Mouse (Mus musculus): ENCODE results near the gene Tekt4. TPM values are rescaled to one million over a fixed set of nuclear protein-coding genes. Genes with fewer than 3 reads are reported as not detected.

Gene Tekt4
- polyA plus RNA-seq, 1 experiment: 341 TPM

DNA sequence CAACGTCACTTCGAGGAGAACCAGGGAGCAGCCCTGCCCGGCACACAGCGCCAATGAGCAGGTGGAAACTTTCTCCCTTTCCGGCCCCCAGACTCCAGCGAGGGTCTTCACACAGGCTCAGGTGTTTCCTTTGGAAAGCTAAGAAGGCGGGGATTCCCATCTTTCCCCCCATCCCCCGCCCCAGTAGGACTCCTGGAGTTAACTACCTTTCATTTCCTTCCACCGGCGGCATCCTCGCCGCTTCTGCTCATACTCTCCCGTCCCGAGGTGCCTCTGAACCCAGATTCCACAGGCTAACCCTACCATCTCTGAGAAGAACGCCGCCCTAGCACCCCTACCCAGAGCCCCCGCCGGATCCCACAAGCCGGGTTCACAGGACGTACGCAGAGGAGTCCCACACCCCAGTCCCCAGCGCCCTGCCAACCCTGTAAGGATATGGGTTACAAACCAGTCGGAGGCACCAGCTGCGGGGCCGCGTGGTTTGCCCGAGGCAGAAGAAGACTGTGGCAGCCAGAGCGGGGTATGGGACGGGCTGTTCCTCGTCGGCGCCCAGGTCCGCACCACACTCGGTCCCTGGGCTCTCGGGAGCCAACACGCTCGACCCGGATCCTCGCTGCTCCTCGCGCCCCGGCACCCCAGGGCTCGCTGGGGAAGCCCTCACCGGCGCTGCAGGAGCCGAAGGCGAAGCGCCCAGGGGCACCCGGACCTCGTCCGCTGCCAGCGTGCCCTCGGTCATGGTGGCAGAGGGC, 21.8 kb upstream of the Tekt4 start:
- peaks cover 19% of the 10 kb centered on the region for H3K4me1 ChIP-seq (ENCODE audit: control insufficient read depth, insufficient read depth, low read length)
- no peak overlapping the region for H3K27ac ChIP-seq (ENCODE audit: control insufficient read depth, insufficient read depth, low read depth, low read length)
- H3K36me3 ChIP-seq (ENCODE audit: control insufficient read depth, insufficient read depth, low read length): no peaks in the 10 kb centered on the region
- TF ChIP-seq POLR2A (IDR thresholded peaks at IDR 0.05; ENCODE audit: control insufficient read depth, low read depth, low read length) (peak; percentile 27; the same call in 1 of the 2 replicates), CTCF (IDR thresholded peaks at IDR 0.05; ENCODE audit: control insufficient read depth, insufficient read depth, insufficient replicate concordance, low read depth, low read length) (no peak)
- H3K4me3 ChIP-seq (ENCODE audit: control insufficient read depth, low read depth, low read length): peak overlapping the region; percentile 89
- no peaks in the 10 kb centered on the region for H3K27me3 ChIP-seq (ENCODE audit: control insufficient read depth, insufficient read depth, low read length)

DNA sequence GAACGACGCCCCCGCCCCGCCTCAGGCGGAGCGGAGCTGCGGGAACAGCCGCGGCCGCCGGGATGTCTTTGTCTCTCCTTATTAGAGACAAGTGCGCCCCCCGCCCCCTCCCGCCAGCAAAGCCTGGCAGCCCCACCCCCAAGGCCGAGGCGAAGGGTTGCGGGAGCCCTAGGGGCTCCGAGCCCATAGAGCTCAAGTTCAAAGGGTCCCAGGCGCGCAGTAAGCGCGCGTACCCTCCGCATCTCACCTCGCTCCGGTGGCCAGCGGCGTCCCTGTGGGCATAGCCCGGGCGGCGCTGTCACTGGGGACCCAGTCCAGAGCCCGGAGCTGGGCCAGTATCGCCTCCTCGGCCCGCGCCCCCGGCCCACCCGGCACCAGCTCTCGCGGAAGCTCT, 21.2 kb upstream of the Tekt4 start:
- Histone ChIP-seq H3K27ac (ENCODE audit: control insufficient read depth, insufficient read depth, low read depth, low read length) (no peak overlapping the region), H3K27me3 (ENCODE audit: control insufficient read depth, insufficient read depth, low read length) (no peaks in the 10 kb centered on the region), H3K4me1 (ENCODE audit: control insufficient read depth, insufficient read depth, low read length) (peaks cover 19% of the 10 kb centered on the region), H3K4me3 (ENCODE audit: control insufficient read depth, low read depth, low read length) (peak overlapping the region; percentile 89), H3K36me3 (ENCODE audit: control insufficient read depth, insufficient read depth, low read length) (no peaks in the 10 kb centered on the region)
- TF ChIP-seq CTCF (IDR thresholded peaks at IDR 0.05; ENCODE audit: control insufficient read depth, insufficient read depth, insufficient replicate concordance, low read depth, low read length): no peak
- TF ChIP-seq POLR2A (IDR thresholded peaks at IDR 0.05; ENCODE audit: control insufficient read depth, low read depth, low read length): no peak

DNA sequence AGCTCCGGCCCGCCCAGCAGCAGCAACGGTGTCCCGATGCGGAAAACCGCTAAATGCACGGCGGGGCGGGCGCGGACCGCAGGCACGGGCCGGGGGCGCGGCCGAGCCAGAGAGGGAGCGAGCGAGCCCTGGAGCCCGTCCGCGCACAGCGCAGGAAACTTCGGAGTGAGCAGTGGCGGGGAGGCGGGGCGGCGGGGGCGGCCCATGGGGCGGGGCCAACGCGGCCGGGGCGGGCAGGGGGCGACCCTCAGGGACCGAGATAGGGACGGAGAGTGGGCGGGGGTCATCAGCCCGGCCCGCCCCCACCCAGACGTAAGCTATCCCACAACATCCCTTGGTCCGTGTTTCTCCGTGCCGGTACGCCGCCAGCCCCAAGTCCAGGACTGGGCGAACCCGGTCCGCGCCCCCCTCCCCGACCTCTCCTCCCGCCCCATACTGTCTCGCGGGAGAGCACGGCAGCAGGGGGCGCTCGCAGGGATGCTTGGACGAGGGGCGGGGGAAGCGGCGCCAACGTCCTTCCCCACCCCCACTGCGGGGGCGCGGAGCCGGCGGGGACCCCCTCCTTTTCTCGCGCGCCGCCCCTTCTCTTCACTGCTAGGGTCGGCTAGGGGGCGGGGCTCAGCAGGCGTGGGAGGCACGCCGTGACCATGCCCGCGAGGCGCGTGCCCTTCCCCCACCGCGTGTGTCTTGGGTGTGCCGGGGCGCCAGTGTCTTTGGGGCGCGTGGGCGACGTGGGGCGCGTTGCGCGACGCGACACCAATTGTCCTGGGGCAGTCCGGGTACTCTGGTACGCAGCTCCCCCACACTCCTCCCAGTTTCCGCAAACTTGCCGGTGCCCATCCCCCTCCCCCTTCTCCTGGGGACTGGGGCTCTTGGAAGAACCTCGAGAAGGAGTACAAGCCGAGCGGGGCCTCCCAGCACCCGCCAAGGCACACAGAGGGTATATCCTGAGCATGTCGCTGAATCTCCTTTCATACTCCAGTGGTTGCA, 20.5 kb upstream of the Tekt4 start, which contains the start of gene Cacna1h:
TSS of gene Cacna1h (minus strand) at position 167 of the 990 bp plus-strand sequence.
- H3K4me1 ChIP-seq (ENCODE audit: control insufficient read depth, insufficient read depth, low read length): peaks cover 19% of the 10 kb centered on the region
- H3K27ac ChIP-seq (ENCODE audit: control insufficient read depth, insufficient read depth, low read depth, low read length): no peak within 1 kb of the TSS; the same call in 1 of the 2 replicates
- H3K4me3 ChIP-seq (ENCODE audit: control insufficient read depth, low read depth, low read length): peak within 1 kb of the TSS; percentile 89
- TF ChIP-seq CTCF (IDR thresholded peaks at IDR 0.05; ENCODE audit: control insufficient read depth, insufficient read depth, insufficient replicate concordance, low read depth, low read length): peak; percentile 12; the same call in 1 of the 2 replicates
- 0 out of 2 replicates have a peak, but pooled peaks have one; percentile 28 for TF ChIP-seq POLR2A (IDR thresholded peaks at IDR 0.05; ENCODE audit: control insufficient read depth, low read depth, low read length)
- no peaks in the 10 kb centered on the region for H3K27me3 ChIP-seq (ENCODE audit: control insufficient read depth, insufficient read depth, low read length)
- H3K36me3 ChIP-seq (ENCODE audit: control insufficient read depth, insufficient read depth, low read length): no peaks in the 10 kb centered on the region

DNA sequence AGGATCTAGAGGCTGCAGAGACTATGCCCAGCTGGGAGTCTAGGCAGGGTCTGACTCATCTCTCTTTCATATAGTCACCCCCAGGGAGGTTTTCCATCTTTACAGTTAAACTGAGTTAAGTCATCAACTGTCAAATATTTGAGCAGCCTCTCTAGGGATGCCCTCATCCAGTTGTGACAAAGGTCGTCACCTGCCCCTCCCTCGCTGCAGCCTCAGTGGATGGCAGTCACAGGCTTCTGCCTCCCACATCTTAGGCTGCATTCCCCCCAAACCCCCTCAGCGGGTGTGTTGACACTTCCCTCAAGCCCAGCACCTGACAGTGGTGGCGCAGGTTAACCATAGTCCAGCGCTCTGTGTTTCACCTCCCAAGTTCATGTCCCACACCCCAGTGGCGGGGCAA, 13.0 kb upstream of the Tekt4 start:
- no peak overlapping the region for H3K27ac ChIP-seq (ENCODE audit: control insufficient read depth, insufficient read depth, low read depth, low read length)
- no peaks in the 10 kb centered on the region for H3K4me1 ChIP-seq (ENCODE audit: control insufficient read depth, insufficient read depth, low read length)
- no peak overlapping the region for H3K4me3 ChIP-seq (ENCODE audit: control insufficient read depth, low read depth, low read length)
- H3K36me3 ChIP-seq (ENCODE audit: control insufficient read depth, insufficient read depth, low read length): no peaks in the 10 kb centered on the region
- TF ChIP-seq POLR2A (IDR thresholded peaks at IDR 0.05; ENCODE audit: control insufficient read depth, low read depth, low read length): no peak
- no peak for TF ChIP-seq CTCF (IDR thresholded peaks at IDR 0.05; ENCODE audit: control insufficient read depth, insufficient read depth, insufficient replicate concordance, low read depth, low read length)
- H3K27me3 ChIP-seq (ENCODE audit: control insufficient read depth, insufficient read depth, low read length): no peaks in the 10 kb centered on the region

DNA sequence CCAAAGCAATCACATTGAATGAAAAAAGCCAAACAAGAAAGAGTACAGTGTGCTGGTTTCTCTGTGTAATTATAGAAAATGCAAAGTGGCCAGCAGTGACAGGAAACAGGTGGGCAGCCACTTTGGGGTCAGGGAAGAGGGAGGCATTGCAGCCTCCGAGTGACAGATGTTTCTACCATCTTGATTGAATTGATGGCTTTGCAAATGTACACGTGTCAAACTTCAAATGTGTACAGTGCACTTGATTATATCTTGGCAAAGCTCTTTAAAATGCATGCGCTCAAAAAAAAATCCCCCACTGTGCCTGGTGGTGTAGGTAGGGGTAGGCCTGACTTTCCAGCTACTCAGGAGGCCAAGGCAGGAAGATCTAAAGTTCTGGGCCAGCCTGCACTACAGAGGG, 11.5 kb upstream of the Tekt4 start:
- H3K4me1 ChIP-seq (ENCODE audit: control insufficient read depth, insufficient read depth, low read length): no peaks in the 10 kb centered on the region
- H3K36me3 ChIP-seq (ENCODE audit: control insufficient read depth, insufficient read depth, low read length): no peaks in the 10 kb centered on the region
- TF ChIP-seq CTCF (IDR thresholded peaks at IDR 0.05; ENCODE audit: control insufficient read depth, insufficient read depth, insufficient replicate concordance, low read depth, low read length) (no peak), POLR2A (IDR thresholded peaks at IDR 0.05; ENCODE audit: control insufficient read depth, low read depth, low read length) (no peak)
- H3K27me3 ChIP-seq (ENCODE audit: control insufficient read depth, insufficient read depth, low read length): no peaks in the 10 kb centered on the region
- no peak overlapping the region for H3K27ac ChIP-seq (ENCODE audit: control insufficient read depth, insufficient read depth, low read depth, low read length)
- H3K4me3 ChIP-seq (ENCODE audit: control insufficient read depth, low read depth, low read length): no peak overlapping the region

DNA sequence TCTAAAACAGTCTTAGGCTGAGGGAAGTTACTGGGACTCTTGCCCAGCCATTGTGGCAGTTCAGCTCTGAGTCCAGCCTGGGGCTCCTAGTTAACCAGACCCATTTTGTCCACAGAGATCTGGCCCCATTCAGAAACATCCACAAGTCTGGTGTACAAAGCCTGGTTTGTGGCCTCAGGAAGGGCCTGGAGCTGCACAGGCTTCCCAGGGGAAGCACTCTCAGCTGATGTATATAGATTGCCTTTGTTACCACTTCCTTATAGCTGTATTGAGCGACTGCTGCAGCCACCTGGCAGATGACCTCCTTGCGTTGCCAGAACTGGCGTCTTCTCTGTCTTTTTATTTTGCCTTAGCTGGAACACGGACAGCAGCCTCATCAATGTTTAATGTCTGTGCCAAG, 9.3 kb upstream of the Tekt4 start:
- Histone ChIP-seq H3K27me3 (ENCODE audit: control insufficient read depth, insufficient read depth, low read length) (no peaks in the 10 kb centered on the region), H3K27ac (ENCODE audit: control insufficient read depth, insufficient read depth, low read depth, low read length) (no peak overlapping the region), H3K4me3 (ENCODE audit: control insufficient read depth, low read depth, low read length) (no peak overlapping the region), H3K36me3 (ENCODE audit: control insufficient read depth, insufficient read depth, low read length) (no peaks in the 10 kb centered on the region), H3K4me1 (ENCODE audit: control insufficient read depth, insufficient read depth, low read length) (no peaks in the 10 kb centered on the region)
- no peak for TF ChIP-seq CTCF (IDR thresholded peaks at IDR 0.05; ENCODE audit: control insufficient read depth, insufficient read depth, insufficient replicate concordance, low read depth, low read length)
- TF ChIP-seq POLR2A (IDR thresholded peaks at IDR 0.05; ENCODE audit: control insufficient read depth, low read depth, low read length): no peak

DNA sequence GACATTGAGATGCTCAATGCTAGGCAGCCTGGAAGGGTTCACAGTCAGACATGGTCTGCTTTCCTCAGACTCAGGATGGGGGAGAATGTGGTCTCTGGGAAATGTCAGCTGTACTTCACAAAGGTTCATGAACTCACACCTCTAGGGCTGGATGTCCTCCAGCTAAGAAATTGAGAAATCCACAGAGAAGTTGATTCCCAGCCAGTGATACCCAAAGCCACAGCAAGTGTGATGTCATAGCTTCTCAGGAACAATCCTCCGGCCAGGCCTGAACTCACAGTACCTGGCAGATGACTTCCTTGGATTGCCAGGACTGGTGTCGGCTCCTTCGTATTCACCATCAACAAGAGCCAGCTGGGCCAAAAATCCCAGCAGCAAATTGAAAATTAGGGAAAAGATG, 8.6 kb upstream of the Tekt4 start:
- Histone ChIP-seq H3K36me3 (ENCODE audit: control insufficient read depth, insufficient read depth, low read length) (no peaks in the 10 kb centered on the region), H3K4me1 (ENCODE audit: control insufficient read depth, insufficient read depth, low read length) (no peaks in the 10 kb centered on the region), H3K27ac (ENCODE audit: control insufficient read depth, insufficient read depth, low read depth, low read length) (no peak overlapping the region), H3K4me3 (ENCODE audit: control insufficient read depth, low read depth, low read length) (no peak overlapping the region), H3K27me3 (ENCODE audit: control insufficient read depth, insufficient read depth, low read length) (no peaks in the 10 kb centered on the region)
- TF ChIP-seq POLR2A (IDR thresholded peaks at IDR 0.05; ENCODE audit: control insufficient read depth, low read depth, low read length) (no peak), CTCF (IDR thresholded peaks at IDR 0.05; ENCODE audit: control insufficient read depth, insufficient read depth, insufficient replicate concordance, low read depth, low read length) (no peak)

Measured in testis, adult 2 months (tissue).